Mouse (Mus musculus) bone marrow, adult 2 months (tissue): ENCODE data around the gene Tagln3.

ENCODE experiments used
- CTCF ChIP-seq: fragments of 200-500 bp; IDR thresholded peaks from 2 replicates; pipeline ENCODE4 v1.5.1; 2011; ENCODE audit warnings: low read length, control low read depth; ENCODE audit not compliant: control insufficient read depth, insufficient read depth
- POLR2A ChIP-seq: fragments of 200-500 bp; IDR thresholded peaks from 2 replicates; pipeline ENCODE4 v1.6.1; 2011; ENCODE audit warnings: low read depth, mild to moderate bottlenecking, control low read depth, low read length, borderline replicate concordance; ENCODE audit not compliant: control insufficient read depth

- no peak for TF ChIP-seq POLR2A
- no peak for TF ChIP-seq CTCF
Observed at GRCm38 (mm10) chr16:45699301-45699700, 25.1 kb downstream of the Tagln3 start.
